Mouse (Mus musculus): Measurements from ENCODE around the gene Utp4.

DNA sequence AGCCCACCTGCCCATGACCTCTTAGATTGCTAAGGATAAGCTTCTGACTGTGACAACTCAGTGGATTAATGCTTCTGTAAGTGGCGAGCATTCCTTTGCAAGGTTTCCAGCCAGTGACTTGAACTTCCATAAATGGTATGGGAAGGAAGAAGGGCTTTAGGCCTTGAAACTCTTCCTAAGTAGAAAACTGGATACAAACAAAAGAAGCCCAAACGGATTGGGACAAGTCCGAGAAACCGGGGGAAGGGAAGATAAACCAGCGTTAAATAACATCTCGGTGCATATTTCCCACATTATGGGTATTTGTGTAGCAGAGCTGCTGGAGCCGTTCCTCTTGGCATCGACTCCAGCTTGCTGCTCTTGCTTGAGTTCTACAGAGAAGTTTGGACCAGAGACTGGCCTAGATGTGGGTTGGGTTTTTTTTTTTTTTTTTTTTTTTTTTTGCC lies 31.5 kb downstream of the Utp4 start:
- TF ChIP-seq CTCF (IDR thresholded peaks at IDR 0.05; ENCODE audit: low read depth) (no peak), EP300 (IDR thresholded peaks at IDR 0.05; ENCODE audit: low read depth) (no peak)
